Mouse (Mus musculus) CD4-positive, CD25-positive, alpha-beta regulatory T cell, adult 9 weeks (primary cell): ENCODE data around the gene D630023F18Rik. TPM values are rescaled to one million over a fixed set of nuclear protein-coding genes. Genes with fewer than 3 reads are reported as not detected.

Experiments
- polyA plus RNA-seq: library from polyadenylated mRNA; unstranded; fragments of 100-300 nt; shearing (Covaris generic); gene quantifications from one replicate; pipeline ENCODE4 v1.2.1, GENCODE M21; 2017

D630023F18Rik gene
- not detected for polyA plus RNA-seq

GRCm38 (mm10) chr1:65122574-65123372 lies at the start of gene D630023F18Rik:
Gene D630023F18Rik, minus strand, starts transcription at chr1:65123214.

GRCm38 (mm10) chr1:65119438-65119837 lies 3.6 kb downstream of the D630023F18Rik start, which contains the start of gene Gm28845:
Gene Gm28845, minus strand, starts transcription at chr1:65119558.

GRCm38 (mm10) chr1:65103273-65103672 lies 19.7 kb downstream of the D630023F18Rik start, which contains the start of gene Cryga:
Gene Cryga, minus strand, starts transcription at chr1:65103373.

GRCm38 (mm10) chr1:65082188-65082587 lies 40.8 kb downstream of the D630023F18Rik start, which contains the start of gene Crygb:
Gene Crygb, minus strand, starts transcription at chr1:65082288.

GRCm38 (mm10) chr1:65073589-65073988 lies 49.4 kb downstream of the D630023F18Rik start, which contains the start of gene Crygc:
Gene Crygc, minus strand, starts transcription at chr1:65073689.

GRCm38 (mm10) chr1:65063352-65063751 lies 59.7 kb downstream of the D630023F18Rik start, which contains the start of gene Crygd:
Gene Crygd, minus strand, starts transcription at chr1:65063452.

Other genes with a start within 250 kb of the D630023F18Rik start
- 13.3 TPM for gene Plekhm3, start 166.4 kb downstream of the D630023F18Rik start, polyA plus RNA-seq
- gene Akr1cl, start 90.5 kb downstream of the D630023F18Rik start, polyA plus RNA-seq: 0.25 TPM
- gene Cryge, start 72.1 kb downstream of the D630023F18Rik start, polyA plus RNA-seq: not detected
- not detected for gene Crygd, start 59.8 kb downstream of the D630023F18Rik start, polyA plus RNA-seq
- not detected for gene Crygc, start 49.5 kb downstream of the D630023F18Rik start, polyA plus RNA-seq
- not detected for gene Crygb, start 40.9 kb downstream of the D630023F18Rik start, polyA plus RNA-seq
- gene Cryga, start 19.8 kb downstream of the D630023F18Rik start, polyA plus RNA-seq: not detected
- not detected for gene Gm28845, start 3.7 kb downstream of the D630023F18Rik start, polyA plus RNA-seq
- gene Idh1, start 63.3 kb upstream of the D630023F18Rik start, polyA plus RNA-seq: 14.0 TPM
- 30.0 TPM for gene Pikfyve, start 63.5 kb upstream of the D630023F18Rik start, polyA plus RNA-seq
- gene Pth2r, start 158.8 kb upstream of the D630023F18Rik start, polyA plus RNA-seq: not detected